Mouse (Mus musculus): ENCODE measurements around the gene Mccc2. TPM values are rescaled to one million over a fixed set of nuclear protein-coding genes. Genes with fewer than 3 reads are reported as not detected.

The Mccc2 gene
- total RNA-seq, 2 experiments from 2014 or later = 26.7 to 29.5 TPM

- DNase-seq = no peak
Observed at GRCm38 (mm10) chr13:99938606-99939319, 76.7 kb downstream of the Mccc2 start.

- DNase-seq = no peak
Observed at GRCm38 (mm10) chr13:99937741-99938140, 77.7 kb downstream of the Mccc2 start.

- no peak for DNase-seq
Observed at GRCm38 (mm10) chr13:99932406-99932805, 83.0 kb downstream of the Mccc2 start.

- DNase-seq = no peak
Observed at GRCm38 (mm10) chr13:99931502-99931901, 83.9 kb downstream of the Mccc2 start.

- no peak for DNase-seq
Observed at GRCm38 (mm10) chr13:99926249-99926648, 89.2 kb downstream of the Mccc2 start.

GRCm38 (mm10) chr13:99915632-99916031 lies 99.8 kb downstream of the Mccc2 start:
- DNase-seq = no peak

GRCm38 (mm10) chr13:99900965-99901364 lies 114.5 kb downstream of the Mccc2 start, which contains the start of gene Cartpt:
Gene Cartpt, minus strand, starts transcription at chr13:99901091.
- no peak for DNase-seq

- peak; percentile 84 for DNase-seq
Observed at GRCm38 (mm10) chr13:99900557-99900892, 114.9 kb downstream of the Mccc2 start.

GRCm38 (mm10) chr13:99899670-99900556 lies 115.5 kb downstream of the Mccc2 start:
- DNase-seq = no peak

- DNase-seq = no peak
Observed at GRCm38 (mm10) chr13:99898816-99899215, 116.6 kb downstream of the Mccc2 start.

Other genes starting within 250 kb of the Mccc2 start
- gene Cartpt, start 114.5 kb downstream of the Mccc2 start, total RNA-seq (2021) = under 1 TPM; 0.34 to 0.48 TPM
- gene Bdp1, start 88.4 kb upstream of the Mccc2 start, total RNA-seq (2021) = 10 to 100 TPM; 27.2 to 28.3 TPM
- 10 to 100 TPM; 20.8 to 28.8 TPM for gene Serf1, start 92.4 kb upstream of the Mccc2 start, total RNA-seq (2021)
- 10 to 100 TPM; 33.0 TPM for gene Smn1, start 109.2 kb upstream of the Mccc2 start, total RNA-seq (2021)
- under 1 TPM; 0.24 to 0.36 TPM for gene Naip2, start 186.5 kb upstream of the Mccc2 start, total RNA-seq (2021)
- under 1 TPM; 0.23 to 0.26 TPM for gene Naip5, start 230.7 kb upstream of the Mccc2 start, total RNA-seq (2021)

All from heart, postnatal 4 days (tissue).